Mouse (Mus musculus): ENCODE measurements around the gene Dnaic1. TPM values are rescaled to one million over a fixed set of nuclear protein-coding genes. Genes with fewer than 3 reads are reported as not detected.

Dnaic1 gene
- polyA plus RNA-seq, 1 experiment from 2014 or later, result 0.47 TPM

DNA sequence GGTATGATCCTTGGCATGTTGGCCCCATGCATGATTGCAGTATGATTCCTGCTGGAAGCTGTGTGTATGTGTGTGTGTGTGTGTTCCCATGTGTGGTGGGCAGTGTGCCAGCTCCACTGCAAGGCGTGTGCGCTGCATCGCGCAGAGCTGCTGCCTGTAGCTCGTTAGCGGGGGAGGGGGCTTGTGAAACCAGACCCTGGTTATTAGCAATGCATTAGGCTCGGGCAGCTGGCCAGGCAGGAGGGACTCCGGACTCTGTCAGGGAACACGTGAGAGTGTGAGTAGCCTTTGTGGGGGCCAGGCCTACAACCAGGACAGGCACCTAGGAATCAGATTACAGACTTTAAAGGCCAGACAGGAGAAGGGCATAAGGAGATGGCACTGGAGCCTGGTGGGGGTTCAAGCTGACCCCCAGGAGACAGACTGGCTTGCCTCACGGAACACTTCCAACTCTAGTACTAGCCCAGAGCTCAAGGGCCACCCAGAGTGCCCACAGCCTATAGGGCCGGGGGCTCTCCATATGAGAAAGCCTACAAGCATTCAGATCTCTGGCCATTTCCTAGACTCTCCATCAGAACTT is 91.4 kb downstream of the Dnaic1 start:
- peak; percentile 66 for ATAC-seq (ENCODE audit: low FRiP score, low read depth)
- peaks cover 92% of the 10 kb centered on the region for H3K27me3 ChIP-seq
- H3K9me3 ChIP-seq, result no peaks in the 10 kb centered on the region
- H3K36me3 ChIP-seq, result no peaks in the 10 kb centered on the region
- peak overlapping the region; percentile 27 for H3K4me2 ChIP-seq (replicated peaks)
- H3K4me1 ChIP-seq, result peaks cover 84% of the 10 kb centered on the region
- 12% methylated on average over 11 of the region's 11 CpGs for WGBS
- H3K9ac ChIP-seq, result no peak overlapping the region
- no peak overlapping the region for H3K4me3 ChIP-seq
- H3K27ac ChIP-seq, result peak overlapping the region; percentile 1; the same call in 1 of the 2 replicates

DNA sequence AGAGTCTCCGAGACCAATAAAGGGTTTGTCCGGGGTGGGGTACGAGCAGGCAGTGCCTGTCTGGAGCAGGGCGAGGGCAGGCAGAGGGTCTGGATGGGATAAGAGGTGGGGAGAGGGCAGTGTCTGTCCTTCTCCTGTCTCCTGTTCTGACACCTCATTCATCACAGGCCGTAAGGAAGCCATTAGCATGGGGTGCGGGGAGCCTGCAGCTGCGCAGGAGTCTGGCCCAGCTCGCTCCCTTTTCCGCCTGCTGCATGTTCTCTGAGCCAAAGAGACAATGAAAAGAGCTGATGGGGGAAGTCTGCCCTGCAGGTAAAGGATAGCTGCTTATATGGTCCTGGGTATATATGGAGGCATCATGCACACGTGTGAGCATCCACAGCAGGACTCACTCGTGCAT is 93.1 kb downstream of the Dnaic1 start:
- no peak overlapping the region for H3K4me2 ChIP-seq (replicated peaks)
- no peak overlapping the region for H3K4me3 ChIP-seq
- H3K27me3 ChIP-seq, result peaks cover 91% of the 10 kb centered on the region
- no peak for ATAC-seq (ENCODE audit: low FRiP score, low read depth)
- 27% methylated on average over 11 of the region's 11 CpGs for WGBS
- H3K9me3 ChIP-seq, result no peaks in the 10 kb centered on the region
- no peak overlapping the region for H3K9ac ChIP-seq
- H3K27ac ChIP-seq, result no peak overlapping the region
- no peaks in the 10 kb centered on the region for H3K36me3 ChIP-seq
- peaks cover 81% of the 10 kb centered on the region for H3K4me1 ChIP-seq

DNA sequence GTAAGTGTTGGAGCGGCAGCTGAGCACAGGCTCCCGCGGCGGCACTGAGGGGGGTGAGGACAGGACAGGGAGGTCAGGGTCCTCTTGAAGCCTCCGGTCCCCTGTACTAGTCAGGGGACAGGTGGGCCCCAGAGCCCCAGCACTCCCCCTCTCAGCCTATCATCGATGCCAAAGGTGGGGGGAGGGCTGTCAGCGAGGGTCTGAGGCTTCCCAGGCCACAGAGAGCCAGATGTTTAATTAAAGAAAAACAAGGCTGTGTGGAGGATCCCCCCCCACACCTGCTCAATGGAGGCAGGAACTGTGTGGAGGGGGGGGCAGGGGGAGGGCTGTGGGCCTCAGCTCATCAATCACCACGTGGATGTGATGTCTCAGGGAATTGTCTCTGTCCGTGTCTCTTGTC is 94.0 kb downstream of the Dnaic1 start:
- ATAC-seq (ENCODE audit: low FRiP score, low read depth), result no peak
- 0 out of 2 replicates have a peak overlapping the region, but pooled peaks have one; percentile 4 for H3K4me2 ChIP-seq (replicated peaks)
- no peak overlapping the region for H3K4me3 ChIP-seq
- no peaks in the 10 kb centered on the region for H3K9me3 ChIP-seq
- H3K4me1 ChIP-seq, result peaks cover 72% of the 10 kb centered on the region
- peaks cover 92% of the 10 kb centered on the region for H3K27me3 ChIP-seq
- WGBS, result 7% methylated on average over 9 of the region's 9 CpGs
- no peaks in the 10 kb centered on the region for H3K36me3 ChIP-seq
- no peak overlapping the region for H3K9ac ChIP-seq
- no peak overlapping the region for H3K27ac ChIP-seq

DNA sequence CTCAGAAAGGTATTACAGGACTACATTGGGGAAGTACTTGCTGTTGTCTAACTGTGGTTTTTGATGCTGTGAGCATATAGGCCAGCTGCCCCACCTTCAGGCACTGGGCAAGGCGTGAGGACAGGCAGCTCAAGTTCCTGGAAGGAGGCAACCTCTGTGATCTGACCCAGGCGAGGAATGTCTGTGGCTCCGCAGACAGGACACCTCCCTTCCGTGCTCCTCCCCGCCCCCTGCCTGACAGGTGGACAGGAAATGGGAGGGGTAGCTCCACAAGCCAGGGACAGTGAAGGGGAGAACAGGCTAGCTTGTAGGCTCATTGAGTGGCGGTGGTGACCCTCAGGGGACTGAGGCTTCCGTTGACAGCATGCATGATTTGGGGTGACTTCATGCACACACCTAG is 95.0 kb downstream of the Dnaic1 start:
- H3K36me3 ChIP-seq, result no peaks in the 10 kb centered on the region
- 23% methylated on average over 7 of the region's 7 CpGs for WGBS
- H3K4me2 ChIP-seq (replicated peaks), result no peak overlapping the region
- peaks cover 63% of the 10 kb centered on the region for H3K4me1 ChIP-seq
- H3K9me3 ChIP-seq, result no peaks in the 10 kb centered on the region
- H3K27me3 ChIP-seq, result peaks cover 93% of the 10 kb centered on the region
- no peak overlapping the region for H3K4me3 ChIP-seq
- no peak overlapping the region for H3K27ac ChIP-seq
- H3K9ac ChIP-seq, result peak overlapping the region; percentile 4; the same call in 1 of the 2 replicates
- no peak for ATAC-seq (ENCODE audit: low FRiP score, low read depth)

DNA sequence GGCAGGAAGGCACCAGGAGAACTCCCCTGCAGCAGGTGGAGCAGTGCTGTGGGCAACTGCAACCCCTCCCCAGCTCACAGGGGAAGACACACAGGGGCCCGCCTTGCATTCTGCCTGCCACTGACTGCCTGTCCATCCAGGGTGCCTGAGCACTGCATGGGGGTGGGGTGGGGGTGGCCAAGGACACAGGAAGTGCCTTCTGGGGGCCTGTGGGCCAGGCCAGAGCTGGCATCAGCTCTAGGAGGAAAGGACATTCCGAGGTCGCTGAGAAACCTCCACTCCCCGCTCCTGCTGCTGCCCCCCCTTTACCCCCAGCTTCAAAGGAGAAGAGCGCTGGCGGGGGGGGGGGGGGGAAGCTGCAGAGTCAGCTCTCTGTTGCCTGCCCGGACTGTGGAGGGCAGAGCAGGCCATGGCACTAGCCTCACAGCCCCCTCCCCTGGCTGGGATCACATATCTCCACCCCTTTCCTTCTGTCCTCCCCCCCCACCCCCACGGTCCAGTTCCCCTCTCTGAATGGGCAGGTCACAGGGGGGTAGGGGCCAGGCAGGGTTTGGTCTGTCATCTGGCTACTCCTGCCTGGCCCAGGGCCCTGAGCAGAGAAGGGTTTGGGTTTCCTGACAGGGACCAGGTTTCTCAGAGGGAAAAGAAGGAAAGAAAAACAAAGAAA is 95.6 kb downstream of the Dnaic1 start:
- Histone ChIP-seq H3K4me1 (peaks cover 57% of the 10 kb centered on the region), H3K4me2 (replicated peaks) (no peak overlapping the region), H3K27me3 (peaks cover 93% of the 10 kb centered on the region), H3K9me3 (no peaks in the 10 kb centered on the region), H3K36me3 (no peaks in the 10 kb centered on the region), H3K9ac (peak overlapping the region; percentile 4), H3K27ac (no peak overlapping the region), H3K4me3 (no peak overlapping the region)
- WGBS, result 1% methylated on average over 6 of the region's 8 CpGs
- ATAC-seq (ENCODE audit: low FRiP score, low read depth), result no peak

DNA sequence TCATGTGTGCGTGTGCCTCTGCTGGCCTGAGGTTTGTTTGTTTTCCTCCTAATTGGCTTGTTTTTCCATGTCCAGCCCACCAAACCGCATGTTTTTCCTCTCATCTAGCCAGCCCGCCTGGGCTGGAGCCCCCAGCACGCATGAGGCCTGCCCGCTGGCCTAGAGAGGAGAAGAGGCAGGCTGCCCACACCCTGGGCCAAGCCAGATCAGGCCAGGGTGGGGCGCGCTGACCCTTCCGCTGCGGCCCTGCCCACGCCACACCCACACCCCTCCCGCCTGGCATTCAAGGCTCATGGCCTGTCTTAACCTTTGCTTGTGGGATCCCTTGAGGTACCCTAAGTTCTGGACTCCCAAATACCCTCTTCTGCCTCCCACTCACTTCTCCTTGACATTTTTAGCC is 97.1 kb downstream of the Dnaic1 start:
- H3K27ac ChIP-seq, result no peak overlapping the region
- peaks cover 98% of the 10 kb centered on the region for H3K27me3 ChIP-seq

DNA sequence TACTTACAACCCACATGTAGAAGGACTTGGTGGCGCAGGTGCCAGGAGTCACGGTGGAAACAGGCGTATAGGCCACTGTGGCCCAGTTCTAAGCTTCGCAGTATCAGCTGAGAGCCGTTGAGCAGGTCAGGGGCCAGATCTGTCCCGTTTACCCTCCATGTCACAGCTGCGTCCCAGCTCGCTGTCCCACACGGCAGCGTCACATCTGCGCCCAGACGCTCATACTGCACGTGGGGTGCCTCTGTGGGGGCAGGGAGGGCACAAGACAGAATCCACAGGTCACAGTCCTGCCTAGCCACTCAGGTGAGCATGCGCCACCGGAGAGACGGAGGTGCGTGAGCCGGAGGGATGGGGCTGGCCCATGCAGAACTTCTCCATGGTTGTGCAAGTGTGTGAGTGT is 101.3 kb downstream of the Dnaic1 start:
- WGBS, result 84% methylated on average over 18 of the region's 18 CpGs
- H3K27me3 ChIP-seq, result peaks cover 98% of the 10 kb centered on the region
- no peaks in the 10 kb centered on the region for H3K9me3 ChIP-seq

More for the DNA sequence above, 97.1 kb downstream of the Dnaic1 start:
- H3K9ac ChIP-seq, result no peak overlapping the region
- no peak overlapping the region for H3K4me2 ChIP-seq (replicated peaks)
- WGBS, result 79% methylated on average over 11 of the region's 11 CpGs
- no peak overlapping the region for H3K4me3 ChIP-seq
- no peaks in the 10 kb centered on the region for H3K9me3 ChIP-seq
- peaks cover 50% of the 10 kb centered on the region for H3K4me1 ChIP-seq
- no peaks in the 10 kb centered on the region for H3K36me3 ChIP-seq
- ATAC-seq (ENCODE audit: low FRiP score, low read depth), result no peak

DNA sequence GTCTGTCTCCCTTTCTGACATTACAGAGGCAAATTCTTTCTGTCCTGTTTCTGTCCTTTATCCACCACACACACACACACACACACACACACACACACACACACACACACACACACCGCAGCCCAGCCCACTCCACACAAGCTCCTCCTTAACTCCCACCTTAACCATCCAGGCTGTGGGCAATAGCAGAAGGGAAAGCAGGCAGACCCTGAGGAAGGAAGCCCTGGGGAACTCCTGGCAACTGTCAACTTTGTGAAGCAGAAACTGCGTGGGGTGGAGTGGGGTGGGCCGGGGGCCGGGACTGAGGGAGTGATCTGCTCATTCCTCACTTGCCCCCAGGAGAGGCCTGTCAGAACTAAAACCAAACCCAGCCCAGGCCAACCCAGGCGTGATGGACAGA is 101.9 kb downstream of the Dnaic1 start:
- Histone ChIP-seq H3K9ac (peak overlapping the region; percentile 51; the same call in 1 of the 2 replicates), H3K9me3 (no peaks in the 10 kb centered on the region), H3K36me3 (no peaks in the 10 kb centered on the region), H3K4me3 (no peak overlapping the region), H3K27me3 (peaks cover 100% of the 10 kb centered on the region), H3K27ac (no peak overlapping the region), H3K4me1 (peaks cover 30% of the 10 kb centered on the region), H3K4me2 (replicated peaks) (peak overlapping the region; percentile 32)
- WGBS, result 31% methylated on average over 5 of the region's 5 CpGs
- no peak; the same call in 1 of the 2 replicates for ATAC-seq (ENCODE audit: low FRiP score, low read depth)

More for the DNA sequence above, 101.3 kb downstream of the Dnaic1 start:
- Histone ChIP-seq H3K27ac (no peak overlapping the region), H3K36me3 (no peaks in the 10 kb centered on the region), H3K4me2 (replicated peaks) (no peak overlapping the region), H3K9ac (no peak overlapping the region), H3K4me3 (no peak overlapping the region), H3K4me1 (peaks cover 24% of the 10 kb centered on the region)
- no peak for ATAC-seq (ENCODE audit: low FRiP score, low read depth)

DNA sequence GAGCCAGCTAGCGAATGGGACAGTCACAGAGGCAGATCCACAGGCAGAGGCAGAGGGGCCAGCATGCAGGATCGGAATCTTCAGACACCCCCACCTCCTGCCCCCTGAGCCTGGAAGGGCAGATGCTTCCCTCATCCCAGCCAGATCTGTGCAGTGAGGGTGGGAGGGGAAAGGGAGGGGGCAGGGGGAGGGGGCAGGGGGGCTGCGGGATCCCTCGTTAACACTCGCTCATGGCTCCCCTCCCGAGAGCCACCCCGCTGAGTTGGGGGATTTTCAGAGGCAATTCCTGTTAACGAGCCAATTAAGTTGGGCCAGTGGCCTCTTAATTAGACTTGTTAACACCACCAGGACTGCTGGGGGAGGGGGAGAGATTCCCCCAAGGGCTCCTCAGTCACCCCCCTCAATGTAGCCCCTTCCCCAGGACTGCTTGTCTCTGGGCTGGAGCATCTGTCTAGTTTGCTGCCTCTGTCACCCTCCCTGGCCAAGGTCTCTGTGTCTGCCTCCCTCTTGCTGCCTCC is 102.4 kb downstream of the Dnaic1 start:
- H3K4me1 ChIP-seq, result peaks cover 35% of the 10 kb centered on the region
- peak overlapping the region; percentile 51; the same call in 1 of the 2 replicates for H3K9ac ChIP-seq
- H3K27me3 ChIP-seq, result peaks cover 100% of the 10 kb centered on the region
- no peaks in the 10 kb centered on the region for H3K36me3 ChIP-seq
- H3K4me3 ChIP-seq, result no peak overlapping the region
- ATAC-seq (ENCODE audit: low FRiP score, low read depth), result peak; percentile 30; the same call in 1 of the 2 replicates
- H3K9me3 ChIP-seq, result no peaks in the 10 kb centered on the region
- peak overlapping the region; percentile 32 for H3K4me2 ChIP-seq (replicated peaks)
- 1% methylated on average over 5 of the region's 8 CpGs for WGBS
- H3K27ac ChIP-seq, result no peak overlapping the region

DNA sequence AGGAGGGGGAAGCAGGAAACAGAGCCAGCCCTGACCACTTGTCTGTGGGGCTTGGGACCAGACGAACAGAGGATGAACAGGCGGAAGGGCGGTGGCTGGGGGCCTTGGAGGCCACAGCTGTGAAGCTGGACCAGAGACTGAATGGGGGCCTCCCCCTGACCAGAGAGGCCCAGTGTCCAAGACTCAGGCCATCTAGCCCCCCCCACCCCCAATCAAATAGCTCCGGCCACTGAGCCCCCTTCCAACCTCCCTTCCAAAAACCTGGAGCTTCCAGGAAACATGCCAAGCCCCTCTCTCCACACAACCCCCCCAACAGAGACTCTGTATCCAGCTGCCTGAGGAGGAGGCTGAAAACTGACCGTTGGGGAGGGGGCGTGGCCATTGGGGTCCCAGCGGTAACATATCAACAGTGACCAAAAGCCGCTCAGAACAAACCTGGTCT is 103.0 kb downstream of the Dnaic1 start:
- Histone ChIP-seq H3K36me3 (no peaks in the 10 kb centered on the region), H3K9ac (no peak overlapping the region), H3K27ac (no peak overlapping the region), H3K9me3 (no peaks in the 10 kb centered on the region), H3K27me3 (peaks cover 100% of the 10 kb centered on the region), H3K4me1 (peaks cover 41% of the 10 kb centered on the region), H3K4me2 (replicated peaks) (peak overlapping the region; percentile 32; the same call in 1 of the 2 replicates), H3K4me3 (no peak overlapping the region)
- 23% methylated on average over 8 of the region's 8 CpGs for WGBS
- ATAC-seq (ENCODE audit: low FRiP score, low read depth), result no peak

DNA sequence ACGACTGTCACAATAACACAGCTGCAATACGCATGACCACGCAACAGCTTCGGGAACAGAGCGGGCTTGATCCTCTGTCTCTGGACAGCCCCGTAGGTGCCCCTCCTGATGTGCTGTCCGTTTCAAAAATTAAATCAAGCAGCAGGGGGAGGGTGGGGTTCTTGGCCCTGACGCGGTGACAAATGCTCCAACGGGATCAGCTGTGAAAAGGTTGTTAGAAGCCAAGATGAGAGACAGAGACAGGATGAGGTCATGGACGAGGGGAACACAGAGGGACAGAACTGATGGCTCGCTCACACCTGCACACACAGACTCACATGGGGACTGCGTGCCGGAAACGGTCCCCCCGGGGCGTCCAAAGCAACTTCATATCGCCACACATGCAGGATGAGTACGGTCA is 103.6 kb downstream of the Dnaic1 start:
- Histone ChIP-seq H3K36me3 (no peaks in the 10 kb centered on the region), H3K9me3 (no peaks in the 10 kb centered on the region), H3K4me3 (no peak overlapping the region), H3K27me3 (peaks cover 100% of the 10 kb centered on the region), H3K4me1 (peaks cover 42% of the 10 kb centered on the region), H3K4me2 (replicated peaks) (no peak overlapping the region), H3K27ac (no peak overlapping the region), H3K9ac (no peak overlapping the region)
- ATAC-seq (ENCODE audit: low FRiP score, low read depth), result no peak
- WGBS, result 61% methylated on average over 19 of the region's 19 CpGs

DNA sequence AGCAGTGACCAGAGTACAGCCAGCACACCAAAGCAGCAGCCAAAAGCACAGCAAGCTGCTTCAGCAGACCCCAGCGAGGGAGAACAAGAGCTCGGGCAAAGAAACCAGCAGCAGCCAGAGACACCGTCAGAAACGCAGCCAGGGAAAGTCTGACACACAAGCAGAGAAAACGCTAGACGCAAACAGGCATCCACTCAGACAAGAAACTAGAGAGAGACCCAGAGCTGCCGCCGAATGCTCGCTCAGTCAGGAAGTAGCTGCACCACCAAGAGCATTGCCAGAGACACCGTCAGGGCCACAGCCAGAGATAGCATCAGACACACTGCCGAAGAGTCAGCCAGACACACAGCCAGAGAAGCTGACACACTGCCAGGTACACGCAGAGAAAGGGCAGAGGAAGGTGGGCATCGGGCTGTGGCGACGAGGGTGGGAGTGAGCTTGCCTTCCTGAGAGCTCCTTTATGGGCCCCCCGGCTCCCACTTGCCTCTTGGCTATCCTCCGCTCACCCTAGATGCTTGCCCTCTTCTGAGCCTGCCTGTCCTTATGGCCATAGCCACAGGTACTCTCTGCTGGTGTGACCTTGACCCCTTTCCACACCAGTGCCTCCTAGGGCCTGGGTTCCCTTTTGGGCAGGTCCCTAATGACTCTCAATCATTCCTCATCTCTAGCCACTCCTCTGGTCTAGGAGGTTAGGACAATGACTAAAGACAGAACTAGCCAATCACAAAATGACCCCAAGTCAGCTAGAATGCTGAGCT is 106.9 kb downstream of the Dnaic1 start:
- ATAC-seq (ENCODE audit: low FRiP score, low read depth), result no peak
- Histone ChIP-seq H3K9ac (no peak overlapping the region; the same call in 1 of the 2 replicates), H3K9me3 (no peaks in the 10 kb centered on the region), H3K36me3 (no peaks in the 10 kb centered on the region), H3K4me2 (replicated peaks) (no peak overlapping the region), H3K27ac (no peak overlapping the region), H3K4me3 (no peak overlapping the region), H3K4me1 (peaks cover 48% of the 10 kb centered on the region), H3K27me3 (peaks cover 99% of the 10 kb centered on the region)
- 57% methylated on average over 17 of the region's 17 CpGs for WGBS

All from limb, embryonic 13.5 days (tissue).